Mouse (Mus musculus): Measurements from ENCODE around the gene Enpep. TPM values are rescaled to one million over a fixed set of nuclear protein-coding genes. Genes with fewer than 3 reads are reported as not detected.

Enpep gene
- polyA plus RNA-seq, 1 experiment: not detected

- no peak overlapping the region for H3ac ChIP-seq (ENCODE audit: control insufficient read depth, insufficient read length, low read depth)
- H3K79me3 ChIP-seq (ENCODE audit: low read depth): no peaks in the 10 kb centered on the region
- no peaks in the 10 kb centered on the region for H3K79me2 ChIP-seq (ENCODE audit: control insufficient read depth, insufficient read depth)
- H3K36me3 ChIP-seq (ENCODE audit: control insufficient read depth, insufficient read depth): no peaks in the 10 kb centered on the region
- H3K27me3 ChIP-seq (ENCODE audit: control insufficient read depth, insufficient read depth, insufficient read length): no peaks in the 10 kb centered on the region
- H3K4me3 ChIP-seq (ENCODE audit: insufficient read depth, poor library complexity, severe bottlenecking): no peak overlapping the region
- TF ChIP-seq MYOG (IDR thresholded peaks at IDR 0.05; ENCODE audit: control insufficient read depth, extremely low read depth, insufficient read length) (no peak), MAX (IDR thresholded peaks at IDR 0.05) (no peak), MYOD1 (IDR thresholded peaks at IDR 0.05; ENCODE audit: control insufficient read depth, insufficient read length, low read depth) (no peak), USF1 (IDR thresholded peaks at IDR 0.05; ENCODE audit: low read depth) (no peak), CEBPB (IDR thresholded peaks at IDR 0.05; ENCODE audit: low read depth) (no peak), CTCF (IDR thresholded peaks at IDR 0.05; ENCODE audit: control insufficient read depth, insufficient read depth, insufficient read length) (no peak), FOSL1 (IDR thresholded peaks at IDR 0.05; ENCODE audit: insufficient read depth, low read length, poor library complexity, severe bottlenecking) (no peak)
These were observed 46.1 kb downstream of the Enpep start for GRCm38 (mm10) chr3:129286426-129286825.

- Histone ChIP-seq H3K27me3 (ENCODE audit: control insufficient read depth, insufficient read depth, insufficient read length) (no peaks in the 10 kb centered on the region), H3K4me3 (ENCODE audit: insufficient read depth, poor library complexity, severe bottlenecking) (no peak overlapping the region), H3K36me3 (ENCODE audit: control insufficient read depth, insufficient read depth) (no peaks in the 10 kb centered on the region), H3ac (ENCODE audit: control insufficient read depth, insufficient read length, low read depth) (no peak overlapping the region), H3K79me3 (ENCODE audit: low read depth) (no peaks in the 10 kb centered on the region), H3K79me2 (ENCODE audit: control insufficient read depth, insufficient read depth) (no peaks in the 10 kb centered on the region)
- no peak for TF ChIP-seq CTCF (IDR thresholded peaks at IDR 0.05; ENCODE audit: control insufficient read depth, insufficient read depth, insufficient read length)
- TF ChIP-seq USF1 (IDR thresholded peaks at IDR 0.05; ENCODE audit: low read depth): no peak
- no peak for TF ChIP-seq MAX (IDR thresholded peaks at IDR 0.05)
- no peak for TF ChIP-seq FOSL1 (IDR thresholded peaks at IDR 0.05; ENCODE audit: insufficient read depth, low read length, poor library complexity, severe bottlenecking)
- no peak for TF ChIP-seq MYOD1 (IDR thresholded peaks at IDR 0.05; ENCODE audit: control insufficient read depth, insufficient read length, low read depth)
- no peak for TF ChIP-seq CEBPB (IDR thresholded peaks at IDR 0.05; ENCODE audit: low read depth)
- no peak for TF ChIP-seq MYOG (IDR thresholded peaks at IDR 0.05; ENCODE audit: control insufficient read depth, extremely low read depth, insufficient read length)
These were observed 48.2 kb downstream of the Enpep start for GRCm38 (mm10) chr3:129284326-129284725.

- Histone ChIP-seq H3ac (ENCODE audit: control insufficient read depth, insufficient read length, low read depth) (no peak overlapping the region), H3K79me2 (ENCODE audit: control insufficient read depth, insufficient read depth) (no peaks in the 10 kb centered on the region), H3K79me3 (ENCODE audit: low read depth) (no peaks in the 10 kb centered on the region), H3K27me3 (ENCODE audit: control insufficient read depth, insufficient read depth, insufficient read length) (no peaks in the 10 kb centered on the region), H3K4me3 (ENCODE audit: insufficient read depth, poor library complexity, severe bottlenecking) (no peak overlapping the region), H3K36me3 (ENCODE audit: control insufficient read depth, insufficient read depth) (no peaks in the 10 kb centered on the region)
- TF ChIP-seq MYOD1 (IDR thresholded peaks at IDR 0.05; ENCODE audit: control insufficient read depth, insufficient read length, low read depth) (no peak), MAX (IDR thresholded peaks at IDR 0.05) (no peak), USF1 (IDR thresholded peaks at IDR 0.05; ENCODE audit: low read depth) (no peak), MYOG (IDR thresholded peaks at IDR 0.05; ENCODE audit: control insufficient read depth, extremely low read depth, insufficient read length) (no peak), CEBPB (IDR thresholded peaks at IDR 0.05; ENCODE audit: low read depth) (no peak), FOSL1 (IDR thresholded peaks at IDR 0.05; ENCODE audit: insufficient read depth, low read length, poor library complexity, severe bottlenecking) (no peak), CTCF (IDR thresholded peaks at IDR 0.05; ENCODE audit: control insufficient read depth, insufficient read depth, insufficient read length) (no peak)
These were observed 53.1 kb downstream of the Enpep start for GRCm38 (mm10) chr3:129279441-129279840.

- H3K36me3 ChIP-seq (ENCODE audit: control insufficient read depth, insufficient read depth): no peaks in the 10 kb centered on the region
These were observed 59.2 kb downstream of the Enpep start for GRCm38 (mm10) chr3:129273156-129273831.

GRCm38 (mm10) chr3:129270044-129270443 lies 62.5 kb downstream of the Enpep start:
- no peaks in the 10 kb centered on the region for H3K79me2 ChIP-seq (ENCODE audit: control insufficient read depth, insufficient read depth)
- no peaks in the 10 kb centered on the region for H3K27me3 ChIP-seq (ENCODE audit: control insufficient read depth, insufficient read depth, insufficient read length)
- no peak overlapping the region for H3K4me3 ChIP-seq (ENCODE audit: insufficient read depth, poor library complexity, severe bottlenecking)
- H3K36me3 ChIP-seq (ENCODE audit: control insufficient read depth, insufficient read depth): no peaks in the 10 kb centered on the region
- no peak for TF ChIP-seq MYOD1 (IDR thresholded peaks at IDR 0.05; ENCODE audit: control insufficient read depth, insufficient read length, low read depth)
- TF ChIP-seq FOSL1 (IDR thresholded peaks at IDR 0.05; ENCODE audit: insufficient read depth, low read length, poor library complexity, severe bottlenecking): no peak
- no peaks in the 10 kb centered on the region for H3K79me3 ChIP-seq (ENCODE audit: low read depth)
- H3ac ChIP-seq (ENCODE audit: control insufficient read depth, insufficient read length, low read depth): no peak overlapping the region

More at GRCm38 (mm10) chr3:129273156-129273831, 59.2 kb downstream of the Enpep start:
- no peaks in the 10 kb centered on the region for H3K27me3 ChIP-seq (ENCODE audit: control insufficient read depth, insufficient read depth, insufficient read length)
- H3K79me3 ChIP-seq (ENCODE audit: low read depth): no peaks in the 10 kb centered on the region
- no peak overlapping the region for H3K4me3 ChIP-seq (ENCODE audit: insufficient read depth, poor library complexity, severe bottlenecking)
- H3ac ChIP-seq (ENCODE audit: control insufficient read depth, insufficient read length, low read depth): no peak overlapping the region
- no peaks in the 10 kb centered on the region for H3K79me2 ChIP-seq (ENCODE audit: control insufficient read depth, insufficient read depth)
- TF ChIP-seq CTCF (IDR thresholded peaks at IDR 0.05; ENCODE audit: control insufficient read depth, insufficient read depth, insufficient read length) (no peak), FOSL1 (IDR thresholded peaks at IDR 0.05; ENCODE audit: insufficient read depth, low read length, poor library complexity, severe bottlenecking) (no peak), MYOD1 (IDR thresholded peaks at IDR 0.05; ENCODE audit: control insufficient read depth, insufficient read length, low read depth) (no peak), CEBPB (IDR thresholded peaks at IDR 0.05; ENCODE audit: low read depth) (no peak), MAX (IDR thresholded peaks at IDR 0.05) (no peak), USF1 (IDR thresholded peaks at IDR 0.05; ENCODE audit: low read depth) (no peak), MYOG (IDR thresholded peaks at IDR 0.05; ENCODE audit: control insufficient read depth, extremely low read depth, insufficient read length) (no peak)
